ENCODE assay signal across 23 mouse cellular contexts in genomic region chr2:143932340-143932873, GRCm38 (mm10). TPM values are rescaled to one million over a fixed set of nuclear protein-coding genes. Genes with fewer than 3 reads are reported as not detected.
DNase-seq lines count a peak whose midpoint lies in the region; ATAC-seq and TF ChIP-seq lines count a peak whose summit lies in the region.
"Had no signal": no experiment of that assay in that cellular context is flagged by ENCODE, and none has a peak within 500 bp of the region (broad histone marks: within the 10 kb centered on the region; RNA-seq: fewer than 3 reads in every experiment).

No protein-coding gene starts in this region.

- WGBS in heart, embryonic 13.5 days, result 59% methylated on average over 12 of the region's 12 CpGs
- WGBS in limb, embryonic 12.5 days, result 76% methylated on average over 12 of the region's 12 CpGs
- 89% methylated on average over 12 of the region's 12 CpGs for WGBS in limb, embryonic 10.5 days
- WGBS in limb, embryonic 14.5 days, result 70% methylated on average over 12 of the region's 12 CpGs

- H3K9ac ChIP-seq in heart, embryonic 13.5 days, result no peak overlapping the region; the same call in 1 of the 2 replicates
- H3K9ac ChIP-seq in limb, embryonic 12.5 days (replicated peaks), result no peak overlapping the region
- no peak overlapping the region for H3K9ac ChIP-seq in limb, embryonic 14.5 days (ENCODE audit: low read depth, low read length, severe bottlenecking)
- H3K9ac ChIP-seq: forebrain, embryonic 13.5 days; heart, embryonic 12.5 days; hindbrain, embryonic 14.5 days; liver, embryonic 15.5 days; lung, embryonic 14.5 days; midbrain, embryonic 15.5 days had no signal

- 0 out of 2 replicates have a peak, but pooled peaks cover 3% of the 10 kb centered on the region for H3K36me3 ChIP-seq in heart, embryonic 13.5 days
- H3K36me3 ChIP-seq in limb, embryonic 12.5 days, result no peaks in the 10 kb centered on the region
- peaks cover 6% of the 10 kb centered on the region; the same call in 1 of the 2 replicates for H3K36me3 ChIP-seq in limb, embryonic 10.5 days
- H3K36me3 ChIP-seq in limb, embryonic 14.5 days (ENCODE audit: control insufficient read depth, insufficient read depth, low read length), result no peaks in the 10 kb centered on the region
- H3K36me3 ChIP-seq: liver, embryonic 15.5 days; midbrain, embryonic 15.5 days had no signal

- DNase-seq in heart, adult 9 months (ENCODE audit: low spot score in 2 of 2), result no peak
- DNase-seq in limb, embryonic 10.5 days (ENCODE audit: low spot score), result no peak
- DNase-seq in limb, embryonic 14.5 days (ENCODE audit: low spot score), result peak; percentile 19
- DNase-seq in thymus, postnatal 25 days, result no peak
- DNase-seq: adrenal gland, postnatal 25 days; B cell, adult 2 months; cerebellum, adult 11-12 months; cerebellum, adult 9-11 months; embryo, embryonic 11 days; gastrocnemius, postnatal 36 days; kidney, adult 2 months; kidney, postnatal 4 days; lung, embryonic 14.5 days; lung, postnatal 14 days; right cerebral cortex, postnatal 4 days; thymus, adult 2 months had no signal

- peak overlapping the region; percentile 29 for H3K27ac ChIP-seq in heart, embryonic 13.5 days (replicated peaks)
- H3K27ac ChIP-seq in limb, embryonic 12.5 days, result no peak overlapping the region; the same call in 1 of the 2 replicates
- H3K27ac ChIP-seq in limb, embryonic 10.5 days, result no peak overlapping the region
- no peak overlapping the region for H3K27ac ChIP-seq in limb, embryonic 14.5 days (replicated peaks; ENCODE audit: low read depth, low read length)
- H3K27ac ChIP-seq: forebrain, embryonic 13.5 days; hindbrain, embryonic 14.5 days; midbrain, embryonic 15.5 days had no signal

- no peak overlapping the region for H3K4me3 ChIP-seq in heart, embryonic 13.5 days
- no peak overlapping the region for H3K4me3 ChIP-seq in limb, embryonic 12.5 days (replicated peaks)
- H3K4me3 ChIP-seq in limb, embryonic 10.5 days, result no peak overlapping the region
- no peak overlapping the region for H3K4me3 ChIP-seq in limb, embryonic 14.5 days (replicated peaks; ENCODE audit: low read length)
- H3K4me3 ChIP-seq: forebrain, embryonic 13.5 days; heart, embryonic 12.5 days; liver, embryonic 15.5 days; midbrain, embryonic 15.5 days had no signal

- H3K9me3 ChIP-seq in heart, embryonic 13.5 days, result no peaks in the 10 kb centered on the region
- H3K9me3 ChIP-seq in limb, embryonic 12.5 days, result no peaks in the 10 kb centered on the region
- H3K9me3 ChIP-seq in limb, embryonic 10.5 days (replicated peaks), result no peaks in the 10 kb centered on the region
- no peaks in the 10 kb centered on the region for H3K9me3 ChIP-seq in limb, embryonic 14.5 days (ENCODE audit: control insufficient read depth, low read length)
- H3K9me3 ChIP-seq: forebrain, embryonic 13.5 days; heart, embryonic 12.5 days; liver, embryonic 15.5 days; midbrain, embryonic 15.5 days had no signal

- TF ChIP-seq POLR2A in limb, embryonic 14.5 days (IDR thresholded peaks at IDR 0.05; ENCODE audit: borderline replicate concordance, extremely low read depth, insufficient read depth, insufficient read length), result no peak

- H3K27me3 ChIP-seq in heart, embryonic 13.5 days (replicated peaks), result no peaks in the 10 kb centered on the region
- H3K27me3 ChIP-seq in limb, embryonic 12.5 days, result no peaks in the 10 kb centered on the region
- H3K27me3 ChIP-seq in limb, embryonic 10.5 days (ENCODE audit: low read depth, poor library complexity, severe bottlenecking), result no peaks in the 10 kb centered on the region
- H3K27me3 ChIP-seq in limb, embryonic 14.5 days (ENCODE audit: control insufficient read depth, insufficient read depth, low read length), result no peaks in the 10 kb centered on the region
- H3K27me3 ChIP-seq: forebrain, embryonic 13.5 days; heart, embryonic 12.5 days; liver, embryonic 15.5 days; midbrain, embryonic 15.5 days had no signal

- H3K4me1 ChIP-seq in heart, embryonic 13.5 days, result peaks cover 59% of the 10 kb centered on the region
- peaks cover 5% of the 10 kb centered on the region for H3K4me1 ChIP-seq in limb, embryonic 12.5 days (replicated peaks)
- H3K4me1 ChIP-seq in limb, embryonic 10.5 days, result no peaks in the 10 kb centered on the region
- no peaks in the 10 kb centered on the region; the same call in 1 of the 2 replicates for H3K4me1 ChIP-seq in limb, embryonic 14.5 days (ENCODE audit: control insufficient read depth, insufficient read depth, low read length)

- 0 out of 2 replicates have a peak overlapping the region, but pooled peaks have one; percentile 5 for H3K4me2 ChIP-seq in heart, embryonic 13.5 days
- H3K4me2 ChIP-seq in limb, embryonic 12.5 days, result no peak overlapping the region
- no peak overlapping the region for H3K4me2 ChIP-seq in limb, embryonic 14.5 days (replicated peaks; ENCODE audit: low read depth, low read length, severe bottlenecking)
- H3K4me2 ChIP-seq: forebrain, embryonic 13.5 days; heart, embryonic 12.5 days; hindbrain, embryonic 14.5 days; liver, embryonic 15.5 days; lung, embryonic 14.5 days; midbrain, embryonic 15.5 days had no signal

- no peak for ATAC-seq in heart, embryonic 13.5 days (ENCODE audit: extremely low read depth, insufficient number of reproducible peaks, low FRiP score, low TSS enrichment)
- peak; percentile 68; the same call in 1 of the 2 replicates for ATAC-seq in limb, embryonic 12.5 days (ENCODE audit: insufficient number of reproducible peaks, insufficient read depth, low FRiP score, low TSS enrichment, low read depth)
- ATAC-seq in limb, embryonic 14.5 days (ENCODE audit: low FRiP score, low read depth), result peak; percentile 68
- ATAC-seq: forebrain, embryonic 13.5 days had no signal

RNA-seq across cellular contexts. Expression of gene Dstn, which starts 17.3 kb away (rescaled TPM):
- polyA plus RNA-seq in heart, embryonic 13.5 days (2015; fragmentation: Nextera tagmentation; extraction: Ambion mirVana), result 860 and 905 TPM in 2 replicates
- polyA plus RNA-seq in limb, embryonic 12.5 days (2016; fragmentation: Nextera tagmentation; extraction: Ambion mirVana), result 305 and 312 TPM in 2 replicates
- polyA plus RNA-seq in limb, embryonic 10.5 days (2016; fragmentation: Nextera tagmentation; extraction: Ambion mirVana), result 289 and 311 TPM in 2 replicates
- 88.1 and 111 TPM in 2 replicates for polyA plus RNA-seq in limb, embryonic 14.5 days (2012; rRNA removed)
- 420 and 437 TPM in 2 replicates for polyA plus RNA-seq in limb, embryonic 14.5 days (2014; fragmentation: Nextera tagmentation; extraction: Ambion mirVana)
